Mouse (Mus musculus) midbrain, embryonic 14.5 days (tissue): ENCODE data around the gene Tcerg1l. TPM values are rescaled to one million over a fixed set of nuclear protein-coding genes. Genes with fewer than 3 reads are reported as not detected.

ENCODE experiments used
- ATAC-seq: fragments of 200-750 bp; cut with Nextera tagmentation; 2 replicates; pipeline ENCODE4 v1.8.0; 2017; ENCODE audit warnings: moderate number of reproducible peaks, moderate library complexity; ENCODE audit not compliant: low FRiP score, low TSS enrichment
- DNase-seq: peaks from one replicate; pipeline ENCODE4 v3.0.0-alpha.2; 2015
- H3K27ac ChIP-seq: fragments of 300-500 bp; sonication (generic); replicated peaks from 2 replicates; pipeline ENCODE4 v1.5.1; 2014; ENCODE audit warnings: mild to moderate bottlenecking, low read depth, low read length, moderate library complexity
- H3K27me3 ChIP-seq: fragments of 300-500 bp; sonication (generic); 2 replicates; pipeline ENCODE4 v1.6.1; 2014; ENCODE audit warnings: low read length, control low read depth, mixed read lengths; ENCODE audit not compliant: control insufficient read depth, insufficient read depth
- H3K36me3 ChIP-seq: fragments of 300-500 bp; sonication (generic); 2 replicates; pipeline ENCODE4 v1.6.1; 2014; ENCODE audit warnings: low read length, control low read depth; ENCODE audit not compliant: control insufficient read depth, insufficient read depth
- H3K4me1 ChIP-seq: fragments of 300-500 bp; sonication (generic); 2 replicates; pipeline ENCODE4 v1.6.1; 2014; ENCODE audit warnings: mild to moderate bottlenecking, antibody characterized with exemption, low read length, control low read depth; ENCODE audit not compliant: control insufficient read depth, insufficient read depth
- H3K4me2 ChIP-seq: fragments of 300-500 bp; sonication (generic); 2 replicates; pipeline ENCODE4 v1.6.1; 2014; ENCODE audit warnings: mild to moderate bottlenecking, low read length, moderate library complexity
- H3K4me3 ChIP-seq: fragments of 300-500 bp; sonication (generic); replicated peaks from 2 replicates; pipeline ENCODE4 v1.5.1; 2014; ENCODE audit warnings: low read depth, low read length
- H3K9ac ChIP-seq: fragments of 300-500 bp; sonication (generic); replicated peaks from 2 replicates; pipeline ENCODE4 v1.6.1; 2014; ENCODE audit warnings: mild to moderate bottlenecking, low read length, moderate library complexity
- H3K9me3 ChIP-seq: fragments of 300-500 bp; sonication (generic); 2 replicates; pipeline ENCODE4 v1.6.1; 2016; ENCODE audit warnings: low read length, control low read depth, mixed read lengths; ENCODE audit not compliant: control insufficient read depth
- WGBS: fragments of 180-500 bp; shearing (Covaris S2); extraction: QIAGEN DNeasy Blood & Tissue Kit; methylation state at CpG from one replicate; pipeline ENCODE4 v1.1.7; 2014; 5-methylcytosine and 5-hydroxymethylcytosine counted together
- polyA plus RNA-seq: library from polyadenylated mRNA; unstranded; fragments of >200 nt; fragmentation: Nextera tagmentation; extraction: Ambion mirVana; gene quantifications from 2 replicates; pipeline ENCODE4 v1.2.1, GENCODE M21; 2014

Tcerg1l gene
- polyA plus RNA-seq, 1 experiment from 2014 or later = 18.7 TPM

DNA sequence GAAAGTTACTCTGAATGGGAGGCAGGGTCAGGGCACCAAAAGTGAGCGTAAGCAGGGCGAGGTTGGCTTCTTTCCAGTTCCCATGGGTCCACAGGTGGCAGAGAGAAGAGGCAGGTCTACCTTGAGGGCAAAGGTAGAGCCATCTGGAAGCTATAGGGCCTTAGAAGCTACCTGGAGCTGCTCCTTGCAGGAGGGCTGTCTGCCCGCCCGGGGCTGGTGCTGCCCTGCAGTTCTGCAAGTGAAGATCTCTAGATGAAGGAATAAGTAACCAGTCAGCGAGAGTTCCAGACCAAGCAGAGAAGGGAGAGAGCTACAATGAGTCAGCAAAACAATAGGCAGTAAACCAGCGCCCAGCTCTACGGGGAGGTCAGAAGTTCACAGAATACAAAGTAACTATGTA, 22.0 kb downstream of the Tcerg1l start:
- no peak for ATAC-seq
- 66% methylated on average over 7 of the region's 7 CpGs for WGBS
- Histone ChIP-seq H3K9ac (no peak overlapping the region), H3K4me3 (no peak overlapping the region), H3K36me3 (no peaks in the 10 kb centered on the region), H3K27me3 (no peaks in the 10 kb centered on the region), H3K4me1 (no peaks in the 10 kb centered on the region), H3K27ac (no peak overlapping the region), H3K4me2 (no peak overlapping the region), H3K9me3 (no peaks in the 10 kb centered on the region)
- no peak for DNase-seq

DNA sequence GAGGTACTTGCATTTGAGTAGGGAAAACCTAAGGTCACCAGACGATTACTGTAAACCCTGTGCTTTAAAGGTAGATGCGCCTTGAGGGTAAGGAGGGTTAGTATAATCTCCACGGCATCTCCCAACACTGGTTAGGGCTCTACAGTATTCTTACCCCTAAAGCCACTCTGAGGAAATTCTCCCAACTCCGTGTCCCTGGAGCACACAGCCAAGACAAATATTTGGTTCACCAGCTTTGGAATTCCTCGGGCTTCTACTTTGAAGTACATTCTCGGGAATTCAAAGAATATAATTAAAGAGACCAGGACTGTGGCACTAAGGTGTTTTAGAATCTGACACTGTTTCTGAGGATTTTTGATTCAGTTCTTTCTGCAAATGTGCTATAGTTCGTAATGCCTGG, 23.2 kb downstream of the Tcerg1l start:
- DNase-seq = no peak
- 75% methylated on average over 7 of the region's 7 CpGs for WGBS

DNA sequence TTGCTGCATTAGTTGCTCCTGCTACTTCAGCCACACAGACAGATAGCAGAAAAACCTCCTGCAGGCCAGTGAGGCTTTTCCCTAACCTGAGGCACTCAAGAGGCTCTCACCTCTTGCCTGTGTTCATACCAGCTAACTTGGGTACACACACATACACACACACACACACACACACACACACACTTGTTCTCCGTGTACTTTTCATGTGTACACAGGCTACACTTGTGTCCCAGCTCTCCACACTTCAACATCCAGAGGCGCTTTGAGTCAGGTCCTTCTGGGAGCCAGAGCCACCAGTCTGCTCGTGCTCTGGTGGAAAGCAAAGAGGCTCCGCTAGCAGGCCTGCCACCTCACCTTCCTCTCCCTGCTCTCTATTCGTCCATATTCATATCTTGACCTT, 24.0 kb downstream of the Tcerg1l start:
- ATAC-seq (no peak), DNase-seq (no peak)
- 81% methylated on average over 5 of the region's 5 CpGs for WGBS
- Histone ChIP-seq H3K27me3 (no peaks in the 10 kb centered on the region), H3K9me3 (no peaks in the 10 kb centered on the region), H3K9ac (no peak overlapping the region), H3K4me2 (no peak overlapping the region), H3K36me3 (no peaks in the 10 kb centered on the region), H3K4me3 (no peak overlapping the region), H3K27ac (no peak overlapping the region), H3K4me1 (no peaks in the 10 kb centered on the region)

More for the DNA sequence above, 23.2 kb downstream of the Tcerg1l start:
- no peaks in the 10 kb centered on the region for H3K9me3 ChIP-seq
- H3K9ac ChIP-seq = no peak overlapping the region
- H3K36me3 ChIP-seq = no peaks in the 10 kb centered on the region
- H3K4me3 ChIP-seq = no peak overlapping the region
- no peak for ATAC-seq
- H3K4me1 ChIP-seq = no peaks in the 10 kb centered on the region
- no peak overlapping the region for H3K27ac ChIP-seq
- no peaks in the 10 kb centered on the region for H3K27me3 ChIP-seq
- no peak overlapping the region for H3K4me2 ChIP-seq

DNA sequence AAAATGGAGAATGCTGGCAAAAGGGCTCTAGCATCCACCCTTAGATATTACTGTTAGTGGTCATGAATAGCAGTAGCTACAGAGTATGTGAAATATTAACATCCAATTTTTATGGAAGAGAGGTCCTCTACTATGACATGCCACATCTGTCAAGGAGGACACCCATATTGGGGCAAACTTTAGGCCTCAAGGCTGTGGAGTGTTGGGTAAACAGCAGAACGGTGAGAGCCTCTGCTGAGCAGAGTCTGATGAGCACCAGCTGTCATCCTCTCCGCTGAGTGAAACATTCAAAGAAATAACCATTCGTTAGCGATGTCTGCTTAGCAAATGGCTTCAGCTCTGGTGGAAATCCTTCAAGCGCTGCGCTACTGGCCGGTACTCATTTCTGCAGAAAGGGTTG, 30.0 kb downstream of the Tcerg1l start:
- H3K27ac ChIP-seq = no peak overlapping the region
- no peak for DNase-seq
- H3K4me3 ChIP-seq = no peak overlapping the region
- H3K27me3 ChIP-seq = no peaks in the 10 kb centered on the region
- H3K4me1 ChIP-seq = no peaks in the 10 kb centered on the region
- H3K9ac ChIP-seq = no peak overlapping the region
- H3K9me3 ChIP-seq = no peaks in the 10 kb centered on the region
- no peak overlapping the region for H3K4me2 ChIP-seq
- WGBS = 89% methylated on average over 7 of the region's 7 CpGs
- H3K36me3 ChIP-seq = no peaks in the 10 kb centered on the region
- ATAC-seq = no peak

DNA sequence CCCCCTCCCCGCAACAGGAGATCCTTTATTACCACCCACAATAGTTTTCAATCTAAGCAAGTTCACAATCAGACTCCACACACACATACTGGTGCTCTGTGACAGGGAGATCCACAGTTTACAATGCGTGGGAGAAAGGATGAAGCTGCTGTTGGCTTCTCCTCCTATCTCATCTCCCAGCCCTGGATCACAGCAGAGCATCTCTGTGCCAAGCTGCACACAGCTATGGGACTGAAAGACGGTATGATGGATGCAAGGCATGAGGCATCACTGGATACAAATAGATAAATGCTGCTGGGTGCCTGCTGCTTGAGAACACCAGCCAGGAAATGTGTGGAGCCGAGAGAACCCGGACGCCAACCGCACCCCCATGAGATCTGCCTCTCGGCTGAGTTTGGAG, 32.0 kb downstream of the Tcerg1l start:
- no peak overlapping the region for H3K4me3 ChIP-seq
- 86% methylated on average over 8 of the region's 8 CpGs for WGBS
- no peak overlapping the region for H3K4me2 ChIP-seq
- H3K4me1 ChIP-seq = no peaks in the 10 kb centered on the region
- ATAC-seq = no peak
- no peaks in the 10 kb centered on the region for H3K27me3 ChIP-seq
- H3K9me3 ChIP-seq = no peaks in the 10 kb centered on the region
- no peaks in the 10 kb centered on the region for H3K36me3 ChIP-seq
- DNase-seq = no peak
- H3K27ac ChIP-seq = no peak overlapping the region
- no peak overlapping the region for H3K9ac ChIP-seq

DNA sequence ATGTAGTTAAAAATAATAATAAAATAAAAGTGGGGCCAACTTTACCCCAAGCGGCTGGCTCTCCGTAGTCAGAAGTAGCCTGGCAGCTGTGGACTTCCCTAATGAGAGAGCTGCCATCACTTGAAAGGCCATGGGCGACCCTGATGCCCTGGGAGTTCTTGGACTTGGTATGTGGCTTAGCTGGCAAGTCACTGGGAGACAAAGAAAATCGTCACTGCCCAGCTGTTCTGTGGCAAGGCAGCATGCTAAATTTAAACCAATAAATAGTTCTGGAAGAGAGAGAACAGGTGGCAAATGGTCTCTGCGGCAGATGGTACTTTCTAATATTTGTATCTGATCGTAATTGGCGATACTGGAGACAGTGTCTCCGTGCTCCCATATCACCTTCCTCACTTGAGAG, 40.1 kb downstream of the Tcerg1l start:
- Histone ChIP-seq H3K36me3 (no peaks in the 10 kb centered on the region), H3K9ac (no peak overlapping the region), H3K4me2 (no peak overlapping the region), H3K27me3 (no peaks in the 10 kb centered on the region), H3K27ac (no peak overlapping the region), H3K4me1 (no peaks in the 10 kb centered on the region), H3K4me3 (no peak overlapping the region), H3K9me3 (no peaks in the 10 kb centered on the region)
- ATAC-seq (no peak), DNase-seq (no peak)
- 80% methylated on average over 8 of the region's 8 CpGs for WGBS

DNA sequence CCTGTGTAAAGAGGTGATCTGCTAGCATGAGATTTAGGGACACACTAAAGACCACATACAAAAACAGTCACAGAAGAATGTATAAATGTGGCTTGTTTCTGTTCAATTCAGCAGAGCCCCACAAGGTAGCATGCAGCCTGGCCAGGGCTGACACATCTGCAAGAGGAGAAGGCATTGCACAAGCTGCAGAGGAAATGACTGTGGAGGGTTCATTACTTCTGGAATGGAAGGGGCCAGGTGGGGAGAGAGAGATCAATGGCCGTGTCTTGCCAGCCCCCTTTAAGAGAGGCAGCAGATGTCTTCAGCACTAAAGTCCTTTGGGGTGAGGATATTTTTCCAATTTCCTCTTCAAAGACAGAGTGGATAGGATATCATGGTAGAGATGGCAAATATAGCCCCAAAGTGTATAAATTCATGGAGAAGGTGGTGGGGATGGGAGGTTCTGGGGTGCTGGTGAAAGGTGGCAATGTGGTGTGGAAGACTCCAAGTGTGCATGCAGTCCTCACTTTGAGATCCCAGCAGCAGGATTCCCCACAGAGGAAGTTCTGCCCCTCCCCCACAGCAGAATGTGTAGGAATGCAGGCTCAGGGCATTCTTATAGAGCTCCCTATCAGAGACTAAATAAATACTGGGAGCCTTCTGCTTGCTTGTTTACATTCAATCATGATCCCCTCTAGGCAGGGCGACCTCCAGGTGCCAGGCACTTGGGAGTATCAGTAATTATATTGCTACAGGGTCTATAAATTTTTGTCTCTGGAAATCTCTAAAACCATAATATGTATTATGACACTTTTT, 40.7 kb downstream of the Tcerg1l start:
- no peaks in the 10 kb centered on the region for H3K4me1 ChIP-seq
- no peak overlapping the region for H3K9ac ChIP-seq
- no peaks in the 10 kb centered on the region for H3K36me3 ChIP-seq
- DNase-seq (peak; percentile 24), ATAC-seq (no peak)
- H3K27ac ChIP-seq = no peak overlapping the region
- H3K4me3 ChIP-seq = no peak overlapping the region
- no peaks in the 10 kb centered on the region for H3K9me3 ChIP-seq
- H3K4me2 ChIP-seq = no peak overlapping the region
- 65% methylated on average over 2 of the region's 2 CpGs for WGBS
- H3K27me3 ChIP-seq = no peaks in the 10 kb centered on the region

DNA sequence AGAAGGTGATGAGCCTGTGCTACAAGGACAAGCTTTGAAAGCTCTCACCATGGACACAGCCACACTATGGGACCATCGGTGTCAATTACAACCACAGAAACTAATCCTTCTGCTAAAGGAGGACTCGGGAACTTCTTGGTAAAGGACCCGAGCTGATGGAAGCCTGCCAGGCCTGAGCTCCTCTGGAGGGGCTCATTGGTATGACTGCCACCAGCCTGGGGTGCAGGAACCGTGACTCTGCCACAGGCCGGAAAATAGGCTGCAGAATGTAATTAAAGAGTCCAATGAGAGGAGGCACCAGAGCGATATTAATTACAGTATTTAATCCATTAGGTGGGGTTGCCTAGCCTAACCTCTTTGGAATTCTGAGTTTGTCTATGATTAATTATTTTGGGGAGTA, 52.1 kb downstream of the Tcerg1l start:
- H3K27me3 ChIP-seq = no peaks in the 10 kb centered on the region
- 58% methylated on average over 6 of the region's 6 CpGs for WGBS
- no peaks in the 10 kb centered on the region for H3K9me3 ChIP-seq
- H3K4me2 ChIP-seq = no peak overlapping the region
- H3K27ac ChIP-seq = no peak overlapping the region
- ATAC-seq (no peak), DNase-seq (peak; percentile 47)
- no peaks in the 10 kb centered on the region for H3K4me1 ChIP-seq
- H3K4me3 ChIP-seq = no peak overlapping the region
- H3K9ac ChIP-seq = no peak overlapping the region
- no peaks in the 10 kb centered on the region for H3K36me3 ChIP-seq

DNA sequence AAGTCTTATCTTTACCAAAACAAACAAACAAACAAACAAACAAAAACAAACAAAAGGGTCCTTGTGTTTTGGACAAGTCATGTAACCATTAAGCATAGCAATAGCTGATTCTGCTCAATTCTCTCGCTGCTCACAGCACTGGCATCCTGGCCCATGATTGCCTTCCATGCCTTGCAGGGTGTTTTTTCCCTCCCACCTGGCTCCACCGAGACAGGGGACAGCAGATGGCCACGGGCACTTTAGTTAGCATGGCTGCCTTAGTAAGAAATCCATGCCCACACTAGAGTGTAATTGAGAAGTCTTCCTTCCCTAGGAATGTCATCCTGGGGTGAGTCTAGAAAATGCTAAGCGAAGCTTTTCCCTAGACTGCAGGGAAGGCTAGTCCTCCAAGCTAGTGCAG, 59.1 kb downstream of the Tcerg1l start:
- H3K4me3 ChIP-seq = no peak overlapping the region

More for the DNA sequence above, 59.1 kb downstream of the Tcerg1l start:
- Histone ChIP-seq H3K9me3 (no peaks in the 10 kb centered on the region), H3K4me2 (no peak overlapping the region), H3K27ac (no peak overlapping the region), H3K27me3 (no peaks in the 10 kb centered on the region), H3K4me1 (no peaks in the 10 kb centered on the region), H3K9ac (no peak overlapping the region), H3K36me3 (no peaks in the 10 kb centered on the region)
- WGBS = 83% methylated on average over 4 of the region's 4 CpGs
- no peak for DNase-seq
- ATAC-seq = no peak
